Mouse (Mus musculus) testis, adult 2 months (tissue): Measurements from ENCODE around the gene Gm9112. TPM values are rescaled to one million over a fixed set of nuclear protein-coding genes. Genes with fewer than 3 reads are reported as not detected.
"Not testable (repeated sequence)": the region's sequence is repeated elsewhere in the genome, so short reads cannot be mapped to it uniquely, and the experiment has no call there.

ENCODE experiments used
- H3K27ac ChIP-seq: fragments of 200-500 bp; 2 replicates; pipeline ENCODE4 v1.5.1; 2012; ENCODE audit warnings: low read depth, low read length; ENCODE audit not compliant: control insufficient read depth, insufficient read depth
- H3K27me3 ChIP-seq: fragments of 200-500 bp; 2 replicates; pipeline ENCODE4 v1.6.1; 2012; ENCODE audit warnings: mild to moderate bottlenecking, low read length, moderate library complexity; ENCODE audit not compliant: control insufficient read depth, insufficient read depth
- H3K36me3 ChIP-seq: fragments of 200-500 bp; 2 replicates; pipeline ENCODE4 v1.6.1; 2012; ENCODE audit warnings: mild to moderate bottlenecking, low read length; ENCODE audit not compliant: control insufficient read depth, insufficient read depth
- H3K4me1 ChIP-seq: fragments of 200-500 bp; 2 replicates; pipeline ENCODE4 v1.6.1; 2012; ENCODE audit warnings: low read length; ENCODE audit not compliant: control insufficient read depth, insufficient read depth
- H3K4me3 ChIP-seq: fragments of 200-500 bp; 2 replicates; pipeline ENCODE4 v1.5.1; 2012; ENCODE audit warnings: low read depth, mild to moderate bottlenecking, low read length, moderate library complexity, mixed read lengths; ENCODE audit not compliant: control insufficient read depth
- CTCF ChIP-seq: fragments of 200-500 bp; IDR thresholded peaks from 2 replicates; pipeline ENCODE4 v1.5.1; 2012; ENCODE audit warnings: low read depth, mild to moderate bottlenecking, inconsistent platforms, low read length, moderate library complexity; ENCODE audit not compliant: control insufficient read depth, insufficient read depth, insufficient replicate concordance
- POLR2A ChIP-seq: fragments of 200-500 bp; IDR thresholded peaks from 2 replicates; pipeline ENCODE4 v1.6.1; 2012; ENCODE audit warnings: low read depth, mild to moderate bottlenecking, inconsistent platforms, low read length, moderate library complexity; ENCODE audit not compliant: control insufficient read depth
- polyA plus RNA-seq: library from polyadenylated mRNA; depleted of rRNA; stranded (reverse); fragments of >200 nt; gene quantifications from 2 replicates; pipeline ENCODE4 v1.2.3, GENCODE M21; 2012; rRNA removed

The Gm9112 gene
- polyA plus RNA-seq: 29.4 and 35.1 TPM in 2 replicates

DNA sequence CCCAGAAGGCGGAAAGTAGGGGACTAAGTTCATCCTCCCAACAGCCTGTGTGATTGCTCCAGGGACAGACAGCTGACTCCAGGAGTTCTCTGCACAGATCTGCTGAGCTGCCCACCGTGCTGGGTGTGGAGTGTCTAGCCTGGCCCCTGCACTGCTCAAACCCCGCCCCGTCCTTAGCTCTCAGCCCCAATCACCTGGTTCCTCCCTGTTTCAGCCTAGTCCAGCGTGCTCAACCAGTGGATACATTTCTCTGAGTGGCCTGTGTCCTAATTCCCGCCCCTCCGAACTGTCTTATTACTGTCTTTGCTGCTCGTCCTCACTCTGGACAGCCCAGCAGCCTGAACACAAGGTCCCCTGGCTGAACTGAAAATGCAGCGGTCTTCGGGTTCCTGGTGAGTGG is at the start of gene Gm9112, which contains the start of gene Dmrtc1b:
TSS of gene Gm9112 (minus strand) at position 101 of the 400 bp plus-strand sequence.
TSS of gene Dmrtc1b (plus strand) at position 331 of the 400 bp plus-strand sequence.
- not testable (repeated sequence) for H3K27me3 ChIP-seq, H3K36me3 ChIP-seq, H3K4me1 ChIP-seq
- Histone ChIP-seq H3K4me3 (peak within 1 kb of the TSS; percentile 21), H3K27ac (0 out of 2 replicates have a peak within 1 kb of the TSS, but pooled peaks have one; percentile 8)

DNA sequence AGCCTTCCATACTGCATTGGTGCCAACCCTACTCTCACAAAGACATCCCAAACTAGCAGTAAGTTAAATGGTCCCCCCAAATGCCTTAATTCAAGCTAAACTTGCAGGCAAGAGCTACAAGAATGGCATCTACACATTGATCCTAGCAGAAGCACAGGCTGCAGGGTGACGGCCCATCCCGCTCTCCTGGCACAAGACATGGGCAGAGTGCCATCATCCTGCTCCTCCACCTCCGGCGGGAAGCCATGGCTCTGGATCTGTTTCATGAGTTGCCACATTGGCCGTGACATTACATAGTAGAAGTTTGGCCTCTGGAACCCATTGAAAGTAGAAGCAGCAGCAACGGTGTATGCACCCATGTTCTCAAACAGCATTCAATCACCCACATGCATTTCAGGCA is 16.8 kb upstream of the Gm9112 start:
- H3K27me3 ChIP-seq, H3K4me1 ChIP-seq, H3K36me3 ChIP-seq, H3K27ac ChIP-seq, H3K4me3 ChIP-seq: not testable (repeated sequence)

DNA sequence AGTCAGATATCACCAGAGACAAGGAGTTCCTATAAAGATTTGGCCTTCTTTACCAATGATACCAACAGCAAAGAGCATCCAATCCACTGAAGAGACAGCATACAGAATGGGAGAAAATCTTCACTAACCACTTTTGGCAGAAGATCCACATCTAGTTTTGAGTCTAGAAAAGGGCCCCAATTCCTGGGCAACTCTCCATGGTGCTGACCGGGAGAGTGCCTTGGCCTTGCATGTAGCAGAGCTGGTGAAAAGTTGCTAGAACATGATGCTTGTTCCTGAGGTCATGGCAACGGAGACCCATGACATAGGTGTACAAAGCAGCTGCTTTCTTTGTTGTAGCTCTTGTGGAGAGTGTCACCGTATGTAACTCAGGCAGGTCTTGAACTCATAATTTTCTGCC is 6.8 kb downstream of the Gm9112 start:
- not testable (repeated sequence) for H3K27ac ChIP-seq, H3K27me3 ChIP-seq, H3K4me1 ChIP-seq, H3K36me3 ChIP-seq, H3K4me3 ChIP-seq

DNA sequence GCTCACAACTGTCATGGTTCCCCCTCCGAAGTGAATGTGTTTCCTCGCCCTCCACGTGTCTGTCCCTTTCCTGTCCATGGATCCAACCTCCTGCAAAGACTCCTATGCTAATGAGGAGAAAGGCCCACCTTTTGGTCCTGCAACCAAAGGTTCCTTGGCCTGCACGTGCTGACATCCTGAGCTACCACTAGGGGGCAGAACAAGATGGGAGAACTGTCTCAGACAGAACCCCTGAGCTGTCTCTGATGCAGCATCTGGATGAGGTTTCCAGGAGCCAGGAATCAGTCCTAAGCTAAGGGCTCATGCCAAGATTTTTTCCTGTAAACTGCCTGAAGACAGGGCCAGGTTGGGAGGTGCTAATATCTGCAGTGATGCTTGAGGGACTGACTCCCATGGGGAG is 18.2 kb downstream of the Gm9112 start:
- H3K27me3 ChIP-seq, H3K27ac ChIP-seq, H3K36me3 ChIP-seq, H3K4me1 ChIP-seq, H3K4me3 ChIP-seq: not testable (repeated sequence)
- peak; percentile 14; the same call in 1 of the 2 replicates for TF ChIP-seq CTCF

DNA sequence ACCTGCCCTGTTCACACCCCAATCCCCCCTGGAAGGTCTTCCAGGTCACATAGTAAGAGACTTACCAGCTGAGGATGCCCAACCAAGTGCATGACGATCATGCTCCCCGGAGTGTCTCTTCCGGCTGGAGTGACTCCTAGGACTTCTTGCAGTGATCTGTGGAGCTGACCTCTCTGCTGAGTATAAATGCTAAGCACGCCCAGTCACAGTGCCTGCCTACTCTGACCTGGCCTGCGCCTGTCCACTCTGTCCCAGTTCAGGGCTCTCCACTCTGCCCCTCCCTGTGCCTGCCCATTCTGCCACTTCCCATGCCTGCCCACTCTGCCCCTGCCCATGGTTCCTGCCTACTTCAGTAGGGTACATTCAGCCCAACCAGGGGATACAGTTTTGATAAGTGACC is 20.6 kb downstream of the Gm9112 start, which contains the start of gene Gm3880:
TSS of gene Gm3880 (minus strand) at position 101 of the 400 bp plus-strand sequence.
- not testable (repeated sequence) for H3K27me3 ChIP-seq, H3K27ac ChIP-seq, H3K36me3 ChIP-seq, H3K4me3 ChIP-seq, H3K4me1 ChIP-seq

DNA sequence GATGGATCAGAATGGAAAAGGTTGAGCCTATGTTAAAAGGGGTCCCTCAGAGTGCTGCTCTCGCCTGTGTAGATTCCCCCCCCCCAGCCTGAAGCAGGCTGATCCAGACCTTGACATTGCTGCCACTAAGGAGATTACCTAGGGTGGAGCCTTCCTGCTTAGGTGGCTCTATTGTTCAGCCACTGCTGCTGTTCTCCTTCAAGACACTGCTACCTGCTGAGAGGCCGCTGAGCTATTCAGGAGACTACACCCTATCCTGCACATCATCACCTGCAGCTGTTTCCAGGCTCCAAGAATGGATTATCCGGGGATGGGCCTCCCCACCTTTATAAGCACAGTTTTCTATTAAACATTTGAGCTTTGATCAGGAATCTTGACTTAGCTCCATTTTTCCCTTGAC is 22.7 kb downstream of the Gm9112 start:
- H3K27ac ChIP-seq, H3K4me1 ChIP-seq: not testable (repeated sequence)

DNA sequence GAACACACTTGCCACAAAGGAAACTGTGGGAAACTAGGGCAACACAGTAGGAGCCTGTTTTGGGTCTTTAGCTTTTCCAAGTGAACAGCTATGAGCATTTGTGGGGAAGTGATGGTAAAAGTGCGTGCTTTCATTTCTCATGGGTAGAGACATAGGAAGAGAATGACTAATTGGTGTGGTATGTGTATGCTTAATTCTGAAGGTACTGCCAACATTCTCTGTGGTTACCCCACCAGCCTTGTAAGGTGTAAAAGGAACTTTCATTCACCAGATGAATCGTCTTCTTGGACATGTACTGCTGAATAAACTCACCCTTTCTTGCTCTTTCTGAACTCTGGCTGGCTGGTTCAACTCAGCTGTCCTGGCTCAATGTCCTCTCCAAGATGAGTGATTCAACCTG is 40.8 kb downstream of the Gm9112 start:
- Histone ChIP-seq H3K27ac (no peak overlapping the region), H3K27me3 (no peaks in the 10 kb centered on the region), H3K4me1 (no peaks in the 10 kb centered on the region), H3K36me3 (no peaks in the 10 kb centered on the region), H3K4me3 (no peak overlapping the region)
- TF ChIP-seq CTCF (no peak), POLR2A (no peak)

More for the DNA sequence above, 22.7 kb downstream of the Gm9112 start:
- not testable (repeated sequence) for H3K27me3 ChIP-seq, H3K36me3 ChIP-seq, H3K4me3 ChIP-seq

DNA sequence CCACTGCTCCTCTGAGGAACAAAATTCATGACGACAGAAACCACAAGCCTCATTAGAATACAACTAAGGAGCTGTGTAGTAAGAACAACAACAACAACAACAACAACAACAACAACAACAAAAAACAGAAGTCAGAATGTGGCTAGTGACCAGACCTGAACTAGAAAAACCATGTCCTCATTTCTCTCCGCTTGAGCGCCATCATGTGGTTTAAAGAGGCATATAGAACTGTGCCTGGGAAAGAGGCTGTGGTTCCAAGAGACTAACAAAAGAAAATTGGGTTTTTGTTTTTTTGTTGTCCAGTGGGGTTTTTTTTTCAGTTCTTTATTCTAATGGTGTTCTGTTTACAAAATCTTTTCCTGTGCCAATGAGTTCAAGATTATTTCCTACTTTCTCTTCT is 46.7 kb downstream of the Gm9112 start:
- TF ChIP-seq CTCF: no peak
- TF ChIP-seq POLR2A: no peak
- Histone ChIP-seq H3K4me1 (no peaks in the 10 kb centered on the region), H3K27ac (no peak overlapping the region), H3K27me3 (no peaks in the 10 kb centered on the region), H3K36me3 (no peaks in the 10 kb centered on the region), H3K4me3 (no peak overlapping the region)

Other genes starting within 250 kb of the Gm9112 start
- gene Hdac8, start 202.3 kb downstream of the Gm9112 start, polyA plus RNA-seq: 0.38 and 0.89 TPM in 2 replicates
- gene Phka1, start 63.4 kb downstream of the Gm9112 start, polyA plus RNA-seq: 2.5 and 3.4 TPM in 2 replicates
- gene Gm3880, start 20.7 kb downstream of the Gm9112 start, polyA plus RNA-seq: 15.7 and 17.7 TPM in 2 replicates
- gene Dmrtc1b, start 230 bp upstream of the Gm9112 start, polyA plus RNA-seq: 8.2 and 12.1 TPM in 2 replicates
- 0.59 and 1.1 TPM in 2 replicates for gene Dmrtc1c1, start 95.3 kb upstream of the Gm9112 start, polyA plus RNA-seq
- gene Dmrtc1c2, start 147.0 kb upstream of the Gm9112 start, polyA plus RNA-seq: 5.1 and 6.0 TPM in 2 replicates
- 4.0 and 6.4 TPM in 2 replicates for gene 1700031F05Rik, start 160.3 kb upstream of the Gm9112 start, polyA plus RNA-seq
- gene Dmrtc1a, start 201.1 kb upstream of the Gm9112 start, polyA plus RNA-seq: 29.7 and 37.5 TPM in 2 replicates
- 36.1 and 45.2 TPM in 2 replicates for gene 1700011M02Rik, start 201.3 kb upstream of the Gm9112 start, polyA plus RNA-seq
- 82.7 and 106 TPM in 2 replicates for gene 1700018G05Rik, start 220.7 kb upstream of the Gm9112 start, polyA plus RNA-seq